Mouse (Mus musculus) olfactory bulb, adult 2 months (tissue): ENCODE results near the gene E430018J23Rik. TPM values are rescaled to one million over a fixed set of nuclear protein-coding genes. Genes with fewer than 3 reads are reported as not detected.
A peak's percentile ranks its signal among the peaks of the same experiment; 100 is the strongest.
"Not testable (repeated sequence)": the region's sequence is repeated elsewhere in the genome, so short reads cannot be mapped to it uniquely, and the experiment has no call there.

Experiments
- H3K27ac ChIP-seq: fragments of 200-500 bp; 2 replicates; pipeline ENCODE4 v1.5.1; 2012; ENCODE audit warnings: low read depth, low read length; ENCODE audit not compliant: insufficient read depth
- H3K4me1 ChIP-seq: fragments of 200-500 bp; 2 replicates; pipeline ENCODE4 v1.6.1; 2012; ENCODE audit warnings: low read length; ENCODE audit not compliant: control insufficient read depth, insufficient read depth
- H3K4me3 ChIP-seq: fragments of 200-500 bp; 2 replicates; pipeline ENCODE4 v1.5.1; 2012; ENCODE audit warnings: mild to moderate bottlenecking, low read depth, low read length, moderate library complexity; ENCODE audit not compliant: insufficient read depth
- CTCF ChIP-seq: fragments of 200-500 bp; IDR thresholded peaks from 2 replicates; pipeline ENCODE4 v1.5.1; 2012; ENCODE audit warnings: low read depth, mild to moderate bottlenecking, low read length, moderate library complexity; ENCODE audit not compliant: insufficient read depth
- POLR2A ChIP-seq: fragments of 200-500 bp; IDR thresholded peaks from 2 replicates; pipeline ENCODE4 v1.6.1; 2012; ENCODE audit warnings: mild to moderate bottlenecking, low read depth, low read length, moderate library complexity; ENCODE audit not compliant: insufficient read depth
- WGBS: fragments of 180-500 bp; shearing (Covaris S2); methylation state at CpG from one replicate; pipeline ENCODE4 v1.1.7; 2018; 5-methylcytosine and 5-hydroxymethylcytosine counted together
- polyA plus RNA-seq: library from polyadenylated mRNA; stranded (reverse); fragments of >200 nt; gene quantifications from 2 replicates; pipeline ENCODE4 v1.2.4, GENCODE M21; 2012; ENCODE audit warnings: low replicate concordance; ENCODE audit not compliant: missing spikeins, insufficient read depth, insufficient read length

Gene E430018J23Rik
- polyA plus RNA-seq, 1 experiment, result not detected

- Histone ChIP-seq H3K4me1 (peaks cover 12% of the 10 kb centered on the region), H3K4me3 (peak within 1 kb of the TSS; percentile 97), H3K27ac (peak within 1 kb of the TSS; percentile 100)
- WGBS, result under 1% methylated on average over 72 of the region's 76 CpGs
- TF ChIP-seq POLR2A (peak; percentile 81), CTCF (no peak)
Measured at GRCm38 (mm10) chr7:127345512-127346325, 47.7 kb downstream of the E430018J23Rik start, which contains the start of gene Zfp768. Zfp768 (minus strand) TSS chr7:127345589.

GRCm38 (mm10) chr7:127345092-127345491 lies 48.3 kb downstream of the E430018J23Rik start:
- Histone ChIP-seq H3K4me1 (peaks cover 12% of the 10 kb centered on the region), H3K4me3 (peak overlapping the region; percentile 97), H3K27ac (peak overlapping the region; percentile 100)
- TF ChIP-seq CTCF (no peak), POLR2A (peak; percentile 44; the same call in 1 of the 2 replicates)
- 2% methylated on average over 41 of the region's 42 CpGs for WGBS

DNA sequence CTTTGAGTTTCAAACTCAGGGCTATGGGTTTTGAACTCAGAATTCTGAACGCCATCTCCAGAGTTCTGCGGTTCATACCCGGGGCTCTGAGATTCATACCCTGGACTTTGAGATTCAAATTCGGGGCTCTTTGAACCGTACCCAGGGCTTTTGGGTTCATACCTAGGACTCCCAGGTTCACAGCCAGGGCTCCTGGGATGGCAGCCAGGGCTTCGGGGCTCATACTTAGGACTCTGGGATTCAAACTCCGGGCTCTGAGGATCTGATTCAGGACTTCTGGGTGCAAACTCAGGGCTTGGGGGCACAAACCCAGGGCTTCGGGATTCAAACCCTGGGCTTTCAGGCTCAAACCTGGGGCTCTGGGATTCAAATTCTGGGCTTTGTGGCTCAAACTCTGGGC lies 49.1 kb downstream of the E430018J23Rik start:
- no peak overlapping the region for H3K27ac ChIP-seq
- WGBS, result 83% methylated on average over 8 of the region's 8 CpGs
- no peak for TF ChIP-seq POLR2A
- no peak for TF ChIP-seq CTCF
- peaks cover 12% of the 10 kb centered on the region for H3K4me1 ChIP-seq
- H3K4me3 ChIP-seq, result peak overlapping the region; percentile 97; the same call in 1 of the 2 replicates

DNA sequence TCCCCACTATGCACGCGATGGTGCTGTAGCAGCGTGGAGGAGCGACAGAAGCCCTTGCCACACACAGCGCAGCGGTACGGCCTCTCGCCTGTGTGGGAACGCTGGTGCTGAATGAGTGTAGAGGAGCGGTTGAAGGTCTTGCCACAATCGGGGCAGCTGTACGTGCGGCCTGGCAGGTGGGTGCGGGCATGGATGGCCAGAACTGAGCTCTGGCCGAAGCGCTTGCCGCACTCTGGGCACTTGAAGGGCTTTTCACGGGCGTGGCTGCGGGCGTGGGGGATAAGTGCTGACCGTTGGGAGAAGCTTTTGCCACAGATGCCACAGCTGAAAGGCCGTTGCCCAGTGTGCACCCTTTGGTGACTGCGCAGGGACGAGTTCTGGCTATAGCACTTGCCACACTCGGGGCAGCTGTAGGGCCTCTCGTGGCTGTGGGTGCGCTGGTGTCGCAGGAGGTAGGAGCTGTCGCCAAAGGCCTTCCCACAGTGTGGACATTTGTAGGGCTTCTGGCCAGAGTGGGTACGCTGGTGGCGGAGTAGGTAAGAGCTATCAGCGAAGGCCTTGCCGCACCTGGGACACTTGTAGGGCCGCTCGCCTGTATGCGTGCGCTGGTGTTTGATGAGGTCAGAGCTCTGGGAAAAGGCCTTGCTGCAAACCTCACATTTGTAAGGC lies 49.9 kb downstream of the E430018J23Rik start:
- WGBS, result 95% methylated on average over 38 of the region's 38 CpGs
- TF ChIP-seq POLR2A (no peak), CTCF (no peak)
- no peak overlapping the region for H3K27ac ChIP-seq
- no peak overlapping the region for H3K4me3 ChIP-seq
- H3K4me1 ChIP-seq, result peaks cover 12% of the 10 kb centered on the region

GRCm38 (mm10) chr7:127342888-127343287 lies 50.5 kb downstream of the E430018J23Rik start:
- WGBS, result 97% methylated on average over 7 of the region's 7 CpGs
- Histone ChIP-seq H3K4me3 (no peak overlapping the region), H3K27ac (no peak overlapping the region), H3K4me1 (peaks cover 12% of the 10 kb centered on the region)
- TF ChIP-seq POLR2A, result no peak
- TF ChIP-seq CTCF, result no peak

DNA sequence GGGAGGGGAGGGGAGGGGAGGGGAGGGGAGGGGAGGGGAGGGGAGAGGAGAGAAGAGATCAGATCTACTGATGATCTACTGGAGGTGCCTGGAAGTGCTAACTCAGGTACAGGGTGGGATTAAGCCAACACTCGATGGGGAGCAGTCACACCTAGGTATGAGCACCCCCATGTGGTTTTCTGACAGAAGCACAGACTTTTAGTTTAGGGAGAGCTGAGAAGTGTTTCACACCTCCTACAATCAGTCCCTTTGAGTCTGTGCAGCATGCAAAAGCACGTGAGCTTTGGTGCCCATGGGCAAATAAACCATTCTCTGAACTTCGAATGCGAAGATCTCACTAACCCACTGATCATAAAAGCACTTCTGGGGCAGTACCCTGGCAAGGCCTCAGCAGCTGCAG lies 51.1 kb downstream of the E430018J23Rik start:
- TF ChIP-seq POLR2A (no peak), CTCF (no peak)
- Histone ChIP-seq H3K27ac (no peak overlapping the region), H3K4me1 (peaks cover 12% of the 10 kb centered on the region), H3K4me3 (no peak overlapping the region)
- WGBS, result 44% methylated on average over 4 of the region's 4 CpGs

- H3K4me3 ChIP-seq, result not testable (repeated sequence)
Measured at GRCm38 (mm10) chr7:127341861-127342260, 51.6 kb downstream of the E430018J23Rik start.

DNA sequence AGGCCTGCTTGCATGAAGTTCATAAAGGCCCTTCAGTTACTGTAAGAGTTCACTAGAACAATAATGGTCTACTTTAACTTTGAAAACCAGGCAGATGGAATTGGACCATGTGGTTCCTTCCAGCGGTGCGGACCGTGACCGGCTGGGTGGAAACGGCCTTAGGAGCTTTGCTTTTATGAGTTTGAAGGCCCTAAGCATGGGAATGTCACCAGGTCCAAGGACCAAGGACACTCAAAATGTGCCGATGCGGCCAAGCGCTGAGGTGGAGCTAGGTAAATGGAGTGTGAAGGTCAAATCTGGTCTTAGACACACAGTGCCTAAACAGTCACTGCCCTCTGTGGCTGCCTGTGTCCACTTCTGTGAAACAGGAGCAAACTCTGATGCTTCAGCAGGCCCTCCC lies 52.1 kb downstream of the E430018J23Rik start:
- 96% methylated on average over 8 of the region's 8 CpGs for WGBS

More at GRCm38 (mm10) chr7:127341861-127342260, 51.6 kb downstream of the E430018J23Rik start:
- not testable (repeated sequence) for H3K27ac ChIP-seq
- peaks cover 12% of the 10 kb centered on the region for H3K4me1 ChIP-seq
- 91% methylated on average over 6 of the region's 6 CpGs for WGBS

More for the DNA sequence above, 52.1 kb downstream of the E430018J23Rik start:
- H3K4me3 ChIP-seq, result no peak overlapping the region
- H3K4me1 ChIP-seq, result peaks cover 10% of the 10 kb centered on the region
- TF ChIP-seq CTCF, result no peak
- no peak for TF ChIP-seq POLR2A
- no peak overlapping the region for H3K27ac ChIP-seq

Other genes starting within 250 kb of the E430018J23Rik start
- not detected in 2 replicates for gene Cd2bp2, start 197.6 kb downstream of the E430018J23Rik start, polyA plus RNA-seq
- not detected in 2 replicates for gene Tbc1d10b, start 185.2 kb downstream of the E430018J23Rik start, polyA plus RNA-seq
- not detected in 2 replicates for gene Mylpf, start 184.7 kb downstream of the E430018J23Rik start, polyA plus RNA-seq
- not detected in 2 replicates for gene Zfp553, start 160.6 kb downstream of the E430018J23Rik start, polyA plus RNA-seq
- gene Sept1, start 160.5 kb downstream of the E430018J23Rik start, polyA plus RNA-seq, result 2,394 TPM in 1 of 2 replicates, not detected in the other
- gene Zfp771, start 149.4 kb downstream of the E430018J23Rik start, polyA plus RNA-seq, result not detected in 2 replicates
- not detected in 2 replicates for gene Dctpp1, start 132.9 kb downstream of the E430018J23Rik start, polyA plus RNA-seq
- not detected in 2 replicates for gene Sephs2, start 119.6 kb downstream of the E430018J23Rik start, polyA plus RNA-seq
- gene Itgal, start 97.4 kb downstream of the E430018J23Rik start, polyA plus RNA-seq, result 156 TPM in 1 of 2 replicates, not detected in the other
- not detected in 2 replicates for gene Zfp768, start 48.0 kb downstream of the E430018J23Rik start, polyA plus RNA-seq
- gene Zfp747, start 17.6 kb downstream of the E430018J23Rik start, polyA plus RNA-seq, result not detected in 2 replicates
- gene 9130019O22Rik, start 6.5 kb downstream of the E430018J23Rik start, polyA plus RNA-seq, result not detected in 2 replicates
- not detected in 2 replicates for gene Zfp764, start 13.2 kb upstream of the E430018J23Rik start, polyA plus RNA-seq
- not detected in 2 replicates for gene Zfp688, start 28.4 kb upstream of the E430018J23Rik start, polyA plus RNA-seq
- gene Zfp689, start 55.5 kb upstream of the E430018J23Rik start, polyA plus RNA-seq, result not detected in 2 replicates
- not detected in 2 replicates for gene Prr14, start 66.0 kb upstream of the E430018J23Rik start, polyA plus RNA-seq
- gene Fbrs, start 85.6 kb upstream of the E430018J23Rik start, polyA plus RNA-seq, result not detected in 2 replicates
- 110 and 137 TPM in 2 replicates for gene Srcap, start 118.4 kb upstream of the E430018J23Rik start, polyA plus RNA-seq
- not detected in 2 replicates for gene Gm42715, start 126.0 kb upstream of the E430018J23Rik start, polyA plus RNA-seq
- gene Tmem265, start 167.8 kb upstream of the E430018J23Rik start, polyA plus RNA-seq, result not detected in 2 replicates
- not detected in 2 replicates for gene Phkg2, start 179.7 kb upstream of the E430018J23Rik start, polyA plus RNA-seq
- not detected in 2 replicates for gene Ccdc189, start 195.0 kb upstream of the E430018J23Rik start, polyA plus RNA-seq
- gene Rnf40, start 195.1 kb upstream of the E430018J23Rik start, polyA plus RNA-seq, result 81.5 TPM in 1 of 2 replicates, not detected in the other
- not detected in 2 replicates for gene Zfp629, start 222.2 kb upstream of the E430018J23Rik start, polyA plus RNA-seq